Mouse (Mus musculus) retina, postnatal 7 days (tissue): Measurements from ENCODE around the gene Elovl5.

Experiments
- DNase-seq: peaks from one replicate; pipeline ENCODE4 v3.0.0-alpha.2; 2012; ENCODE audit warnings: low read depth, low spot score

Gene Elovl5

DNA sequence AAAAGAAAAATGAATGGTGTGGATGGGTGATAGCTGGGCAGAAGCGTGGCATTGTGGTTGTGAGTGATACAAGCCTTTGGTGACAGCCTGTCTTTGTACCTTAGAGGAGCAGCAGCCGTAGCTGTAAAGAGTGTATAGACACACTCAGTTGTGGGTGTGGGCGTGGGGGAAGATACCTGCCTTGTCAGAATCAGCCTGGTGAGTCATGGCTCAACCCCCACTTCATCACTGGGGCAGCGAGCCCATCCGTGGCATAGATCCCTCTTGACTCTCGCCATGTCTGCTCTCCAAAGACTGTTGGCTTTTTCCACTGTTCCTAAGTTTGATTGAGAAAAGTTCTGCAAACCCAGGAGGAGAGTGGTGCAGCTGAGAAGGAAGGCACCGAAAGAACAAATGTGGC lies 37.3 kb downstream of the Elovl5 start:
- no peak for DNase-seq

DNA sequence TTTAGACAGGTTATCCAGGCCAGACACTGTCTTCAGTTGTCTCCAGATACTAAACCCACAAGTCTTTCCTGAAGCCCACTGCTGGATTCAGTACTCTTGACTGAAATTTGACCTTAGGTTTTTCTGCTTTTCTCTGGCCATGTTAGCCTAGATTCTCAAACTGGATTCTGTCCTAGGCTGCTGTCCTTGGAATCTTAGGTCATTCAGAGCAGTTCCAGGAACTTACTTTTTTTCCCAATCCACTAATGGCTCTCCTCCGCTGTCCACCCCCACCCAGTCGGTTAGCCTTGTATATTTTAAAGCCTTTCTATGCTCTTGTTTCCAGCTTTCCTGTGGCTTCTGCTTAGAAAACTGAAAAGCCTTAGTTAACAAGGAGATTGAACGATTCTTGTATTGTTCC lies 37.8 kb downstream of the Elovl5 start:
- DNase-seq, result no peak

DNA sequence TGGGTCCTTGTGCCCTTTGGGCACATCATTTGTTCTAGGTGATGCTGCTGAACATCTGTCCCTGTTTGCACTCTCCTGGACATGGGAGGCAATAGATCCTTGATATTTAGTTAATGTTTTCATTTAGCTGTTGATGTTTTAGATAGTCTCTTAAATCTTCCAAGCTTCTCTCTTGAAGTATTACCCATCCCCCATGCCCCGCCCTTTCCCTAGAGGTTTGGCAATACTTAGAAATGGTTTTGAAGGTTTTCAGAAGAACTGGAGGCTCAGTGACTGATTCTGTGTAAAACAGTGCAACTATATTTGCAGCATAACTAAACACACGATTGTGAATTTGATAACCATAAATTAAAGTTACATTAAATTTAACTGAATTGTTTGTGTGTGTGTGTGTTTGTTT lies 38.3 kb downstream of the Elovl5 start:
- DNase-seq, result no peak

DNA sequence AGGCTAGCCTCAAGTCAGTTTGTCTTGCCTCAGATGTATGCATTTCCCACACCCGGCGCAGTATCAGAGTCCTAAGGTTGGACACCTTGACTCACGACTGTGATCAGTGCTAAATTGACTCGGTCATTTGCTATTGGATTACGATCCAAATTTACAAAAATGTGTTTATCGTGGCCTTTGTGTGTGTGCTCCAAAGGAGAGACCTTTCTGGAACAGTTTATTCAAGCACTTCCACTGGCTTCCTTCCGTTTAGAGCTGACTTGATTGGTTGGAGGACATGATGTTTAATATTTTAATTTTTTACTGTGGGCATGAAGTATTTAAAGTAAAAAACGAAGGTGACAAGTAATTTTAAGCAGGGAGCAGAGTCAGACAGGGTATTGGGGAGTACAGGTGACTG lies 38.8 kb downstream of the Elovl5 start:
- no peak for DNase-seq

DNA sequence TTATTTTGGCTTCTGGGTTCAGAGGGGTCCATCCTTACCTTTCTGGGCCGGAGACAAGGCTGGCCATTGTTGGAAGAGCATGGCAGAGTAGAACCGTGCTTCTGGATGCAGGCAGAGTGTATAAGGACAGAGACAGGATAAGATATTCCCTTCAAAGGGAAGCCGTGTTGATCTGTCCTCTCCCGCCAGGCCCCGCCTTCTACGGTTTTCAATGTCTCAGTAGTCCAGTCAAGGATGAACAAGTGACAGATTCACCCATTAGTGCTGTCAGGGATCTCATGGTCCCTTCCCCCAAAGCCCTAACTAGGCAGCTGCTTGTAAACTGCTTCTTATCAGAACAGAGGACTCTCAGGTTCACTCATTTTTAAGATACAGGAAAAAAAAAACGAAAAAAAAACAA lies 41.2 kb downstream of the Elovl5 start:
- DNase-seq, result no peak

DNA sequence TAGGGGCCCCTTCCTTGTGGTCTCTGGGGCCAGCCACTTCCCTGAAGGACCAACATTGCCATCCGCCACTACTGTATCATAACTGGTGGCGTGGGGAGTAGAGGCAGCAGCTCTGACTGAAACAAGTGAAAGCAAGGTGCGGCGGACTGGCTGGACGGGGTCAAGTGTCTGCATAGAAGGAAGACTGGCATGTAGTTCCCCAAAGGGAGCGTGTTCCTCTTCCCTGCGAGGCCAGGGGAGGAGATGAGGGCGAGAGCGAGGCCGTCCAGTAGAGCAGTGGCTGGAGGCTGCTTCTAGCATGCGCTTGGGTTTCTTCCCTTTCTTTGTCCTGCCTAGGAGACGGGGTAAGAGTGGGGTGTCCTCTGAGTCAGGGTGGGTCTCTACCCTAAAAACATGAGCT lies 42.6 kb downstream of the Elovl5 start:
- no peak for DNase-seq

DNA sequence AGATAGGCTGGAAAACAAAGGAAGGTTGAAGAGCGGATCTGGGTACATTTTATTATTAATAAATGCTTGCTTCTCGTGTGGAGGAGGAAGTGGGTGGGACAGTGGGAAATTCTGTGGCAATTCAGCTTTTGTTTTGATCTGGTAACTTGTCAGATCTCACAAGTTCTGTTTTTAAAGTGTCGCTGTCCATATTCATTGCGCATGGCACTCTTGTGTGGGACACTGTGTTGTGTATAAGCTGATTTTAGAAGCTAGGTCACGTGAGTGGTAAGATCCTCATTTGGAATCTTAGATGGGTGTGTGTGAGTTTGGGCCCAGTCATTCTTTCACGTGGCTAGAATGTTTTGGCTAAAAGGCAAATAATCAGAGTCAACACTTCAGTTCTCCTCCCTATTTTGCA lies 44.2 kb downstream of the Elovl5 start:
- DNase-seq, result no peak

DNA sequence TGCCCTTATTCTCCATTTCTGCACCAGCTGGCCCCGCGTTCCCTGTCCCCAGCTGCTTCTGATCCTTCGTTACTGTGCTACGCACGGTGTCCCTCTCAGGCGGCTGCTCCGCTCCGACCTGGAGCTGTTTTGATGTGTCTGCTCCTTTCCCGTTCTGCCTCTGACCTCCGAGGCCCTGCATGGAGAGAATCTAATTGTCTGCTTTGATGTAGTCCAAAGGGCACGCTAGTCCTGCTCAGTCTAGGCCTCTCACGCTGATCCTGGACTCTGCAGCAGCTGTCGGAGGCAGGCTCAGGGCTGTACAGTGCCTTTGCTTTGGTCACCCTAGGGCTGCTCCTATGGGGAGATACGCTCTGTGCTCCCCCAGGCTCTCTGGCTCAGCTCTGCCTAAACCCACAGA lies 46.9 kb downstream of the Elovl5 start:
- no peak for DNase-seq

DNA sequence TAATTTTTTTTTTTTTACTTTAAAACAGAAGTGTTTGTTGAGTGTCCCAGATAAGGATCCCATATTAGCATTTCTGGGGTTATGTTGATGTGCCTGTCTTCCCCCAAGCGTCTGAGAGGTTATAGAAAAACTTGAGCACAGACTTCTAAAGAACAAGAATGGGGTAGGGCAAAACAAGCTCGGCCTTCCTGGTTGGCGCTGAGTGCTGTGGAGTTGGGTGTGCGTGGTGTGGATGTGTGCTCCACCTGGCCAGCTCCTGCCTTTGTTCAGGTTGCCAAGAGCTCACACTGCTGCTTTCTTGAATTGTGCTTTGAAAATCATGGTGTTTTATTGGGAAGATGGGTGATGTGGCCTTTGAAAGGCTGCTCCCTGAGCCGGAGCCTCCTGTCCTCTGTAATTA lies 48.1 kb downstream of the Elovl5 start:
- DNase-seq, result no peak

DNA sequence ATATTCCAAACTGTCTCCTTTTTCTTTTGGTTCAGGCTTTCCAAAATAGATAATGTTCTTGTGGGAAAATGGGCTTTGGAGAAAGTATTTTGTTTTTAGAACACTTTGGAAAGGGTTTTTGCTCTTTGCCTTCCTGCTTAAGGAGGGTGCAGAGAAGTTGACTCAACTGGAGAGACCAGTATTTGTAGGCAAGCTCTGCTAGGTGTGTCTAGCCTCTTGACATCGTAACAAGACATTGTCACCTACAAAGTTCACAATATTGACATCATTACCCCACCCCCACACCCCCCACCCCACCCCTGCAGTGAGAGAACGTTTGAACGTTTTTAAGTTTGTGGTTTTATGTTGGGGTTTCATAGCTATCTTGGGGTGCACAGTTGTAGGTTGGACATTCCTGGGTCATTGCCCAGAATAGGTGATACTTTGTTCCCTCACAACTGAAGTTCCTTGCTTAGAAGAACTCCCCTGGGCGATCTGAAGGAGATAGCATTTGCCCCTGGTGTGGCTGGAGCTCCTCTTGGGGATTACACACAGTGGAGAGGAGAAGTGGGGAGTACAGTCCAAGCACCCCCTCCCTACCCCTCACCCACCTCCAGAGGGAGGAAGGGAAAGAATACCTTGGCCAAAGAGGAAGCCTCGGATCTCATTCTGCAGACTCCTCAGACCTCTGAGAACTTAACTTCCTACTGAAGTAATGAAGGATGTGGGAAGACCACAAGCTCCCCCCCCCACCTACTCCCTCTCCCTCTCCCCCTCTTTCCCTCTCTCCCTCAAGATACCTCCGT lies 48.8 kb downstream of the Elovl5 start:
- DNase-seq, result no peak

DNA sequence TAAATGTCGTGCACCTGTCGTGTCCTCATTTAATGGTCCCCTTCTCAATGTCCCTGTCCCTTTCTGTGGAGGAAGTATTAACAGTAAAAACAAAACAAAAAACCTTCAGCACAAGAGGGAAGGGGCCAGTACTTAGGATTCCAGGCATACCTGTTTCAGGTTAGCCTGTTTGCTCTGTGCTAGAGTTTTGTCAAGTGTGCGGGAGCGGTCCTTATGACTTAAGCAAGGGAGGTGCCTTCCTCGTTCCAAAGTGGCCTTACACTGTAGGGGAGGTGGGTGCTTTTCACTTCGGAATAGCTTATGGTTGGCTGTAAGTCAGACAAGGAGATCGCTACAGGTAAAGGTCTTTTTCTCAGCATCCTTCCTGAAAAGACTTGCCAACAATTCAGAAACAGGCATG lies 49.7 kb downstream of the Elovl5 start:
- DNase-seq, result no peak

DNA sequence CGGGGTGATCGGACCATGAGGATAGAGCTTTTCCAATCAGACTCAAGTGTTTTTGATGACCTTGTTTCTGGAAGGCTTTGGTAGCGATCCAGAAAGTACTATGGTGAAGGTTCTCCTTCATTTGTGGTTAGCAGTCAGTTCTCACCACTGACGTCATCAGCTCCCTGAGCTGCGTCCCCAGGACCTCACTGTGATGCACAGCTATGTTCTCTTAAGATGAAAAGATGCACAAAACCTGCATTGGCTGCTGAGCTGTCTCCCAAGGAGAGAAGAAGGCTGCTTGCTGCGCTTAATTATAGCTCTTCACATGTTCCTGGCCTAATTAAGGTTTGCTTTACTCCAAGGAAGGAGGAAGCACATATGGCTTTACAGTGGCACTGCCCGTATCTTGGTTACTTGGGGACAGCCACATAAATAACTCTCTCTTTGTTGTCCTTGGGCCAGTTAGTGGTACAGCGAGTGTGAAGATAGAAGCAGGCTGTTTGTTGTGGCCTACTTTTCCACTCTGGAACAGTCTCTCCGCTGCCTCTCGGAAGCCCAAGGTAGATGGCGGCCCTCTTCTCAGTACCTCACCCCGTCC lies 50.5 kb downstream of the Elovl5 start:
- DNase-seq, result no peak

DNA sequence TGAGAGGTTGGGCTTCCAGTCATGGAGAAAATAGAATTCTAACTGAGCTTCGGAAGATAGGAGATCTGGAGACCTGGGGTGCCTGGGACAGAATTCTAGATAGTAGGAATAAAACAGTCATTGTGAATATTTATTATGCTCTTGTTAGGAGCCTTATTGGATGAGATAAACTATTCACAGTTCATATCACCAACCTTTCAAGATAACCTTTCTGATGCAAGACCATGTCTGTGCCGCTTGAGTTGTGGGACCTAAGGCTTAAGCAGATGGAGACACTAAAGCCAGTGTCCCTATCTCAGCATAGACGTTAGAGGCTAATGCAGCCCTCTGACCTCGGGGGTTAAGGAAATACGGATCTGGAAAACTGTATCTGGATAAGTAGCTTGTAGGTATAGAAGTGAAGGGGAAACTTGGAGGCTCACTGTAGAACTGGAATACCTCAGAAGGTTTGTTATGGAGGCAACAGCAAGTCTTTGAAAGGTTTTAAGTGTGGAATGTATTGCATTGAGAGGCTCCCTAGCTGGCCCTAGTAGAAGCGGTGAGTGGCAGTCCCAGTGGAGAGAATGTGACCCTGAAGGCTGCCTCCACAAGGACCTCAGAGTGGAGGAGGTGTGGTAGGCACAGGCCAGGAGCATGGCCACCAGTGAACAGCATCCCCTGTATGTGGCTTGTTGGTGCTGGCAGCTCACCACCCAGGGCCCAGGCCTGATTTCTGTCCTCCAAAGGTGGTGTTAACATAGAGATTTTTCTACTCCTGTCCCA lies 52.2 kb downstream of the Elovl5 start:
- DNase-seq, result no peak

DNA sequence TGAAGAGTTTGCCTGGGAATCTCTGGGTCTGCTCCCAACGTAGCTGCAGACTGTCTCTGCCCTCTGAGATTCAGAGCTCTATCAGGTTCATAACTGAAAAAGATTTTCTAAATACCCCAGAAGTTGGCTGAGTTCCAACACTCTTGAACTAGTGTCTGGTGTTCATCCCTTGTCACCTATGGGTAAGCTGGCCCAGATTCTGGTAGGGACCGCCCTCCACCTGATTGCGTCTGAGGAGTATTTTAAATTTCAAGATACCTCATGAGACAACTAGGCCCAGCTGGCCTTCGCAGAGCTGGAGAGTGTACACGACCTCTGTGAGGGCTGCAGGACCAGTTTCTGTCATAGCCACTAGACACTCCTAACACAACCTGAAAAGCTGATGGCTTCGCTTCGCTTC lies 61.8 kb downstream of the Elovl5 start:
- DNase-seq, result no peak

DNA sequence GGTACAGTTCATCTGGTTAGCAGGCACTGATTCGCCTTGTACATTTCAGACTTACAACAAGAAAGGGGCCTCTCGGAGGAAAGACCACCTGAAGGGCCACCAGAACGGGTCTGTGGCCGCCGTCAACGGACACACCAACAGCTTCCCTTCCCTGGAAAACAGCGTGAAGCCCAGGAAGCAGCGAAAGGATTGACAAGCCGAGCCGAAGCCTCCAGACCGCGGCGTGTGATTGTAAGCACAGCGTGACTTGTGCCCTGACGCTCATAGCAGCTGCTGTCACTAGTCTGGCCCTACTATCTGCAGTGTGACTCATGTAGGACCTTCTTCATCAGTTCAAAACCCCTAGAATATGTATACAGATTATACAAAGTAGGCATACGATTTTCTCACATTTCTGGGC lies 65.5 kb downstream of the Elovl5 start:
- no peak for DNase-seq

DNA sequence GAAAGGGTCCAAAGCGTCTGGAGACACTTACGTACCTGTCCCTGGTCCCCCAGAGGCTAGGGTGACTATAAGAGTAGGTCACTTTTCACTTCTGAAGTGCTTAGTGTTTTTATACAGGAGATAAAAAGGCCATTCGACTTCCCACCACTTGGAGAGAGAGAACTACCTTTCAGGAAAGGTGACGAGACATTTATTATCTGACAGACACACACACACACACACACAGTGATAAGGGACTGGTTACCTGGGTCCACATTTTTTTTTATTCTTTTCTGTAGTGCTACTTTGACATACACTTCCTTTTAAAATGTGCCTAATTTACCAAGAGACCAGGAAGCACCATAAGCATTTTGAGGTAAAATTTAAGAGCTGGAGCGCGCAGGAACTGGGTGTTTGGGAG lies 66.4 kb downstream of the Elovl5 start:
- DNase-seq, result no peak

DNA sequence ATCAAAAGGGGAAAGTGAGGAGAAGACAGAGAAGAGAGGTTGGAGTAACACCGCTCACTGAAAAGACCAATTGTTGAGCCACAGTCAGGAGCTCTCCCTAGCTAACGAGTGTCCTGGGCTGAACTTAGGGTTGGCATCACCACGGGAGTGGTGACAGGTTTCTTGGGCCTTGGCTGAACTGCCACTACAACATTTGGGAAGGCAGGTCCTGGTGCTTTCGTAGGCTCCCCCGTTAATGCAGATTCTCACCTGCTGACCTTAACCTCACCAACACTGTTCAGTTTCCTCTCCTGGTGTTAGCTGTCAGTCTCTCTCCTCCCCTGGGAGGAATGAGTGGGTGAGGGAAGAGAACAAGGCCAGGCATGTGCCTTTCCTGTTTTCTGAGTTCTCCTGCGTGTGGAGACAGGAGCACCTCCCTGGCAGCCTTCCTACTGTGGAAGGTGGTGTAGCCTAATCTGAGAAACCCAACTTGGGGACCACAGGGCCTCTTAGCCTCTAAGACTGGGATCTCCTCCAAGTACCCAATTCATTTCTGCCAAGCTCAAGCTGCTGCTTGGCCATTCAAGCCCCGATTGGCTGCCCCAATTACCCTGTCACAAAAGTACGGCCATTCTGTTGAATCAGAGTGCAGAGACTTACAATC lies 69.1 kb downstream of the Elovl5 start:
- no peak for DNase-seq

DNA sequence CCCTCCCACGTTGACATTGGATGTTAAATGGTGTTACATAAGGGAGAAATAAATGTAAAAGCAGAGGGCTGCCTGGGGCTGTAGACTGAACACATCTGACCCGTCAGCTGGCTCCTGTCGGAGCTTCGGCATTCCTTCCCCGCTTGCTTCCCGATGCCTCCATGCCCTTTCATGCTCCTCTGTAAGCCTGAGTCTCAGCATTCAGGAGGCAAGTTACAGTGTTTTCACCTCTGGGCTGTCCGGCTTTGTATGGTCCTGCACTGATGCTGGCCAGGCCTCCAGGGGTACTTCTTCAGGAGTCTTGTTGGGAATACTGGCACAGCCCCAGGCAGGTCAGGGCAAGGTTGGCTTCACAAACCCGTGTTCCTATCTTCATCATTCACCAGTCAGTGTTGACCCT lies 72.5 kb downstream of the Elovl5 start:
- DNase-seq, result no peak

DNA sequence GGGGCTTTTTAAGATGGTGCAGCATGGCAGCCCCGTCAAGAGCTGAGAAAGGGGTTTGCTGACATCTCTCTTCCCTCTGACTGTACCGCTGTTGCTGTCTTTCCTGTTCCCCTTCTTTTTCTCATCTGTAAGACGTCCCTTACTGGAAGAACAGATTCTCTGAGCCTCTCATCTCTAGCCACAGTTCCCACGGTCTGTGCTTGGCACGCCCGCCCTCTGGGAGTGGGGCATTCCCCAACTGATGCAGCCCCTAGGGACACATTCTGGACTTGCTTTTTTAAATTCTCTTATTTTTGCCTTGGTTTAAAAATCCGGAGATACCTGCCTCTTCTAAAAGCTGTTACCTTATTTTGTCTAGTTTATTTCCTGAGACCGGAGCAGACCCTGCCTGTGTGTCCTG lies 73.1 kb downstream of the Elovl5 start:
- DNase-seq, result no peak

DNA sequence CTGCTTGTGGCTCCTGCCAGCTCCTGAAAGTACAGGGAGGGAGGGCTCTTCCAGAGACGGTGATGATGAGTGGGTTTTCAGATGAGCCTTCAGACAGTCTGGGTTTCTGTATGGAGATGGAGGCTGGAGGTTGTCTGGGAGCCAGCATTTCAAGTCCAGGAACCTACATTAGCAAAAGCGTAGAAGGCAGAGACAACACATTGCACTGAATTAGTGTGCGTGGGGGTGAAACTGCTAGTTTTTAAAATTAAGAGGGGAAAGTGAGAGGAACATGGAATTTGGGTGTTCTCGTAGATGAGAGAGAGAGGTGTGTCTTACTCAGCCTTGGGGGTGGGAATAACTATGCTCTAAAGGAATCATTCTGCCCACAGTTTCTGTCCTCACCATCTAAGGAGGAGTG lies 74.5 kb downstream of the Elovl5 start:
- DNase-seq, result no peak

DNA sequence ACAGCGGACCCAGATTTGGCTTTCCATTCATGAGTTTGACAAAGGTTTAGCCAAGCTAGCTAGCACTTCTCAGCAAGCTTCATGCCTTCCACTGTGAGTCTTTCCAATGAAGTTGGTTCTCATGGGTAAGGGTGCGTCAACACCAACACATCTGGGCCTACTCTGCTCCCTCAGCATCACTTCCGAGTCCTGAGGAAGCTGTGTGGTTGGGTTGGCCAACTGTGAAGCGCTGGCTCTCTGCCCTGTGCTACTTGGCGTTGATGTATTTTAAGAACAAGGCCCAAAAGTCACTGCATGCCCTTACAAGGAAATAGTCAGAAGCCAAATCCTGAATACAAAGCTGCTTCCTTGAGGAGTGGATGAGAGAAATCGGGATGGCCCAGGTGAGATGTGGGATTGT lies 75.1 kb downstream of the Elovl5 start:
- DNase-seq, result no peak

DNA sequence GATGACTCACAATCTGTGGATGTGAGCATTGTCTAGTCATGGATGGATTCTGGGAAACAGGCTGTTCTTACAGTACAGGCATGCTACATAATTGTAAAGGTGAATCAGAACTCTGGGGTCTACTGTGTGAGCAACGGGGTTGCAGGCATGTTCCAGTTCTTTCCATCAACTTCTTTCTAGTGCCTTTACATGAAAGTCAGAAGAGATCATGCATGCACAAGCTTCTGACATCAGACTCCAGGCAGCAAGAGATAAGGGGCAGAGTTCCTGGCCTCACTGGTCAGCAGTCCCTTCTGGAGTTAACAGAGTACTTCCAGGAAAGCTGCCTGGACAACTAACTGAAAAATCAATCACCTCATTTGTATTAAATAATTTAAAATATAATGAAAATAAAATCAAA lies 75.9 kb downstream of the Elovl5 start:
- DNase-seq, result no peak
